Mouse (Mus musculus): ENCODE data around the gene Vtcn1.
"Not testable (repeated sequence)": the region's sequence is repeated elsewhere in the genome, so short reads cannot be mapped to it uniquely, and the experiment has no call there.

Gene Vtcn1

GRCm38 (mm10) chr3:100825225-100825965, at the start of gene Vtcn1:
Gene Vtcn1 (plus strand): TSS chr3:100825459.
- DNase-seq (ENCODE audit: low read depth, low spot score), result peak; percentile 38

GRCm38 (mm10) chr3:100776967-100777366, 48.3 kb upstream of the Vtcn1 start:
- no peak for DNase-seq (ENCODE audit: low read depth, low spot score)

GRCm38 (mm10) chr3:100777568-100777967, 47.7 kb upstream of the Vtcn1 start:
- no peak for DNase-seq (ENCODE audit: low read depth, low spot score)

GRCm38 (mm10) chr3:100786076-100786475, 39.2 kb upstream of the Vtcn1 start:
- DNase-seq (ENCODE audit: low read depth, low spot score), result no peak

GRCm38 (mm10) chr3:100791670-100792069, 33.6 kb upstream of the Vtcn1 start:
- DNase-seq (ENCODE audit: low read depth, low spot score), result no peak

GRCm38 (mm10) chr3:100793345-100793744, 31.9 kb upstream of the Vtcn1 start:
- no peak for DNase-seq (ENCODE audit: low read depth, low spot score)

- no peak for DNase-seq (ENCODE audit: low read depth, low spot score)
These were observed 28.7 kb upstream of the Vtcn1 start for GRCm38 (mm10) chr3:100796571-100796970.

GRCm38 (mm10) chr3:100797166-100798145, 27.8 kb upstream of the Vtcn1 start:
- DNase-seq (ENCODE audit: low read depth, low spot score), result peak; percentile 80

- DNase-seq (ENCODE audit: low read depth, low spot score), result no peak
These were observed 26.3 kb upstream of the Vtcn1 start for GRCm38 (mm10) chr3:100798872-100799422.

- DNase-seq (ENCODE audit: low read depth, low spot score), result no peak
These were observed 20.3 kb upstream of the Vtcn1 start for GRCm38 (mm10) chr3:100804975-100805374.

- no peak for DNase-seq (ENCODE audit: low read depth, low spot score)
These were observed 19.3 kb upstream of the Vtcn1 start for GRCm38 (mm10) chr3:100805925-100806324.

GRCm38 (mm10) chr3:100810461-100810860, 14.8 kb upstream of the Vtcn1 start:
- DNase-seq (ENCODE audit: low read depth, low spot score), result no peak

GRCm38 (mm10) chr3:100811836-100812235, 13.4 kb upstream of the Vtcn1 start:
- no peak for DNase-seq (ENCODE audit: low read depth, low spot score)

GRCm38 (mm10) chr3:100815490-100815889, 9.8 kb upstream of the Vtcn1 start:
- not testable (repeated sequence) for DNase-seq (ENCODE audit: low read depth, low spot score)

- DNase-seq (ENCODE audit: low read depth, low spot score), result no peak
These were observed 6.5 kb upstream of the Vtcn1 start for GRCm38 (mm10) chr3:100818709-100819108.

GRCm38 (mm10) chr3:100819571-100819970, 5.7 kb upstream of the Vtcn1 start:
- no peak for DNase-seq (ENCODE audit: low read depth, low spot score)

GRCm38 (mm10) chr3:100820852-100821251, 4.4 kb upstream of the Vtcn1 start:
- no peak for DNase-seq (ENCODE audit: low read depth, low spot score)

- DNase-seq (ENCODE audit: low read depth, low spot score), result peak; percentile 22
These were observed 4.0 kb upstream of the Vtcn1 start for GRCm38 (mm10) chr3:100821276-100821675.

GRCm38 (mm10) chr3:100843784-100844183, 18.5 kb downstream of the Vtcn1 start:
- DNase-seq (ENCODE audit: low read depth, low spot score), result no peak

- no peak for DNase-seq (ENCODE audit: low read depth, low spot score)
These were observed 19.1 kb downstream of the Vtcn1 start for GRCm38 (mm10) chr3:100844366-100844765.

- DNase-seq (ENCODE audit: low read depth, low spot score), result no peak
These were observed 23.1 kb downstream of the Vtcn1 start for GRCm38 (mm10) chr3:100848348-100848747.

- DNase-seq (ENCODE audit: low read depth, low spot score), result no peak
These were observed 25.2 kb downstream of the Vtcn1 start for GRCm38 (mm10) chr3:100850468-100850867.
